8 mouse cellular contexts compared by ENCODE assay signal in the genomic region with DNA sequence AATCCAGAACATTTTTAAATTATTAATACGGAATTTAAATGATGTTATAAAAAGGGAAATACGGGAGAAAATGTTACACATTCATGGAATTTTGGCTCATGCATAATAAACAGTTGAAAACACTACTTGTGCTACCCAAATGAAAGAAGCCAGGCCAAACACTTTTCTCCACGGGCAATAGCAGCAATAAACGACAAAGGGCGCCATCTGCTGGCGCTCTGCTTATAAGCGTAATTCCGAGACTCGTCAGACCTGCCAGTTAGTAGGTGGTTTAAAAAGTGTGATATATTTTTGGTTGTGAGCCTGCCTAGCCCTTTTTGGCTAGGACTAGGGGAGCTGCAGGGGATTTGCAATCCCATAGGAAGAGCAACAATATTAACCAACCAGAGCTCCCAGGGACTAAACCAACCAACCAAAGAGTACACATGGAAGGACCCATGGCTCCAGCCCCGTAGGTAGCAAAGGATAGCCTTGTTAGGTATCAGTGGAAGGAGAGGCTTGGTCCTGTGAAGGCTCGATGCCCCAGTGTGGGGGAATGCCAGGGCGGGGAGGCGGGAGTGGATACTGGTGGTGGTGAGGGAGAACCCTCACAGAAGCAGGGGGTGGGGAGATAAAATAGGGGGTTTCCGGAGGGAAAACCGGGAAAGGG. TPM values are rescaled to one million over a fixed set of nuclear protein-coding genes. Genes with fewer than 3 reads are reported as not detected.
DNase-seq lines count a peak whose midpoint lies in the region; ATAC-seq lines count a peak whose summit lies in the region.

No protein-coding gene starts in this region.

- no peaks in the 10 kb centered on the region for H3K9me3 ChIP-seq in kidney, embryonic 16.5 days (ENCODE audit: low read length)
- H3K9me3 ChIP-seq in liver, embryonic 13.5 days (replicated peaks), result no peaks in the 10 kb centered on the region
- no peaks in the 10 kb centered on the region for H3K9me3 ChIP-seq in neural tube, embryonic 14.5 days (ENCODE audit: control insufficient read depth, low read length)

- no peaks in the 10 kb centered on the region for H3K27me3 ChIP-seq in kidney, embryonic 16.5 days (ENCODE audit: insufficient read depth, low read length)
- H3K27me3 ChIP-seq in liver, embryonic 13.5 days, result no peaks in the 10 kb centered on the region
- no peaks in the 10 kb centered on the region for H3K27me3 ChIP-seq in neural tube, embryonic 14.5 days (ENCODE audit: control insufficient read depth, insufficient read depth, low read length)

- WGBS in kidney, embryonic 16.5 days, result 29% methylated on average over 15 of the region's 15 CpGs
- 16% methylated on average over 15 of the region's 15 CpGs for WGBS in liver, embryonic 13.5 days (ENCODE audit: insufficient replicate concordance)
- WGBS in neural tube, embryonic 14.5 days, result 26% methylated on average over 15 of the region's 15 CpGs

- intact Hi-C loops in gastrocnemius, postnatal 14 days (cut with DNase I; ENCODE audit: low total_unique reads), result no loop called here

- no peak overlapping the region for H3K4me2 ChIP-seq in kidney, embryonic 16.5 days (replicated peaks; ENCODE audit: low read depth, low read length)
- H3K4me2 ChIP-seq in liver, embryonic 13.5 days, result no peak overlapping the region
- no peak overlapping the region for H3K4me2 ChIP-seq in neural tube, embryonic 14.5 days (ENCODE audit: low read depth, low read length)

- no peak overlapping the region for H3K27ac ChIP-seq in kidney, embryonic 16.5 days (ENCODE audit: low read length)
- no peak overlapping the region for H3K27ac ChIP-seq in liver, embryonic 13.5 days
- H3K27ac ChIP-seq in neural tube, embryonic 14.5 days (ENCODE audit: low read depth, low read length), result no peak overlapping the region

- no peaks in the 10 kb centered on the region for H3K4me1 ChIP-seq in kidney, embryonic 16.5 days (ENCODE audit: insufficient read depth, low read length)
- no peaks in the 10 kb centered on the region for H3K4me1 ChIP-seq in liver, embryonic 13.5 days (replicated peaks)
- no peaks in the 10 kb centered on the region for H3K4me1 ChIP-seq in neural tube, embryonic 14.5 days (ENCODE audit: control insufficient read depth, insufficient read depth, low read length)

- H3K9ac ChIP-seq in kidney, embryonic 16.5 days (replicated peaks; ENCODE audit: low read length), result no peak overlapping the region
- H3K9ac ChIP-seq in liver, embryonic 13.5 days, result no peak overlapping the region
- no peak overlapping the region for H3K9ac ChIP-seq in neural tube, embryonic 14.5 days (replicated peaks; ENCODE audit: low read depth, low read length)

- H3K36me3 ChIP-seq in kidney, embryonic 16.5 days (ENCODE audit: insufficient read depth, low read length), result no peaks in the 10 kb centered on the region
- H3K36me3 ChIP-seq in liver, embryonic 13.5 days, result no peaks in the 10 kb centered on the region
- H3K36me3 ChIP-seq in neural tube, embryonic 14.5 days (ENCODE audit: control insufficient read depth, insufficient read depth, low read length), result no peaks in the 10 kb centered on the region

- H3K4me3 ChIP-seq in kidney, embryonic 16.5 days (ENCODE audit: low read length), result no peak overlapping the region
- no peak overlapping the region for H3K4me3 ChIP-seq in liver, embryonic 13.5 days (replicated peaks)
- no peak overlapping the region for H3K4me3 ChIP-seq in neural tube, embryonic 14.5 days (ENCODE audit: low read depth, low read length)

- DNase-seq in B cell, adult 2 months, result peak; percentile 80 to 82
- peak; percentile 57 to 87 for DNase-seq in adrenal gland, adult (ENCODE audit: inconsistent age in 2 of 2, low spot score in 1 of 2)
- peak; percentile 61 for DNase-seq in gastrocnemius, postnatal 14 days
- DNase-seq in liver, embryonic 13.5 days, result peak; percentile 10
- peak; percentile 86 for DNase-seq in testis, postnatal 10 days (ENCODE audit: low spot score)

- peak; percentile 82 for ATAC-seq in common myeloid progenitor, adult 5-6 weeks (replicated peaks; ENCODE audit: low read depth, poor library complexity, severe bottlenecking)
- peak; percentile 42; the same call in 1 of the 2 replicates for ATAC-seq in kidney, embryonic 16.5 days (ENCODE audit: low FRiP score, low TSS enrichment)
- ATAC-seq in liver, embryonic 13.5 days (ENCODE audit: low read depth), result no peak
- peak; percentile 74; the same call in 1 of the 2 replicates for ATAC-seq in neural tube, embryonic 14.5 days (ENCODE audit: low read depth)

RNA-seq across cellular contexts. Expression of gene Lmo4, which starts 37.1 kb away (rescaled TPM):
- 31.5 and 38.2 TPM in 2 replicates for total RNA-seq in common myeloid progenitor, adult 5-6 weeks (2017)
- 10 to 100 TPM; 16.2 to 19.6 TPM for total RNA-seq in gastrocnemius, postnatal 14 days (2021)
- polyA plus RNA-seq in kidney, embryonic 16.5 days (2015; fragmentation: Nextera tagmentation; extraction: Ambion mirVana), result 61.6 and 62.7 TPM in 2 replicates
- polyA plus RNA-seq in liver, embryonic 13.5 days (2015; fragmentation: Nextera tagmentation; extraction: Ambion mirVana), result 16.7 and 17.2 TPM in 2 replicates
- 86.8 and 97.2 TPM in 2 replicates for polyA plus RNA-seq in neural tube, embryonic 14.5 days (2014; fragmentation: Nextera tagmentation; extraction: Ambion mirVana)

Comparison
In these comparisons a context has a peak if more than half of its experiments do, and no peak if none do; other contexts are left out.
1. DNase-seq: peak in every context shown above with its lines; median percentile 86 in testis, postnatal 10 days; 81 in B cell, adult 2 months; 72 in adrenal gland, adult; 61 in gastrocnemius, postnatal 14 days; 10 in liver, embryonic 13.5 days.